Mouse (Mus musculus) CH12.LX (cell line): Measurements from ENCODE around the gene Supv3l1. TPM values are rescaled to one million over a fixed set of nuclear protein-coding genes. Genes with fewer than 3 reads are reported as not detected.

ENCODE experiments used
- DNase-seq: peaks from one replicate; pipeline ENCODE4 v3.0.0-alpha.2; 2013; ENCODE audit errors: extremely low read depth
- H3K27ac ChIP-seq: 2 replicates; pipeline ENCODE4 v1.5.1; 2012; ENCODE audit warnings: low read depth, mild to moderate bottlenecking, control low read depth, moderate library complexity; ENCODE audit not compliant: insufficient read depth
- H3K27me3 ChIP-seq: replicated peaks from 2 replicates; pipeline ENCODE3; 2012; ENCODE audit warnings: inconsistent platforms
- H3K36me3 ChIP-seq, 2 experiments: replicated peaks in 1 of 2; 2 replicates each; pipeline versions ENCODE3 to v1.6.1; 2012; ENCODE audit warnings: inconsistent platforms in 1 of 2, low read length in 1 of 2, mild to moderate bottlenecking in 1 of 2, mixed read lengths in 1 of 2, moderate library complexity in 1 of 2; ENCODE audit not compliant: control insufficient read depth in 1 of 2, insufficient read depth in 1 of 2
- H3K4me1 ChIP-seq, 2 experiments: 2 replicates each; pipeline ENCODE4 v1.6.1; 2012; ENCODE audit warnings: inconsistent platforms in 1 of 2, moderate library complexity in 1 of 2; ENCODE audit not compliant: insufficient read depth in 2 of 2, control insufficient read depth in 1 of 2
- H3K4me2 ChIP-seq: 2 replicates; pipeline ENCODE4 v1.6.1; 2012; ENCODE audit warnings: low read depth, mild to moderate bottlenecking, control low read depth; ENCODE audit not compliant: poor library complexity, insufficient read depth, severe bottlenecking
- H3K4me3 ChIP-seq, 3 experiments: fragments of 150-350 bp in 1 of 3; sonication (generic) in 1 of 3; replicated peaks in 1 of 3; 2 replicates each; pipeline versions ENCODE3 to v1.5.1; 2011 to 2012; ENCODE audit warnings: low read depth in 2 of 3, low read length in 2 of 3, mild to moderate bottlenecking in 2 of 3, moderate library complexity in 2 of 3, control low read depth in 1 of 3, improper control_type of control experiment in 1 of 3, inconsistent platforms in 1 of 3, mixed read lengths in 1 of 3; ENCODE audit not compliant: poor library complexity in 1 of 3
- H3K79me2 ChIP-seq: replicated peaks from 2 replicates; pipeline ENCODE4 v1.6.1; 2012; ENCODE audit warnings: mild to moderate bottlenecking, moderate library complexity; ENCODE audit not compliant: control insufficient read depth, poor library complexity, insufficient read depth, severe bottlenecking; ENCODE audit errors: extremely low read depth
- H3K9ac ChIP-seq: 2 replicates; pipeline ENCODE4 v1.6.1; 2012; ENCODE audit warnings: low read depth, mild to moderate bottlenecking, control low read depth, moderate library complexity; ENCODE audit not compliant: insufficient read depth
- H3K9me3 ChIP-seq: replicated peaks from 2 replicates; pipeline ENCODE3; 2012; ENCODE audit warnings: low read length, inconsistent platforms, mixed read lengths
- GABPA ChIP-seq: IDR thresholded peaks from 2 replicates; pipeline ENCODE4 v1.6.1; 2012; ENCODE audit warnings: low read depth, low read length, improper control_type of control experiment, inconsistent platforms; ENCODE audit not compliant: insufficient replicate concordance
- JUN ChIP-seq: IDR thresholded peaks from 2 replicates; pipeline ENCODE4 v1.6.1; 2011; ENCODE audit warnings: low read depth, mild to moderate bottlenecking, low read length, improper control_type of control experiment, moderate library complexity; ENCODE audit not compliant: insufficient read depth
- MAX ChIP-seq: IDR thresholded peaks from 2 replicates; pipeline ENCODE4 v1.6.1; 2011; ENCODE audit warnings: low read length, improper control_type of control experiment
- MAZ ChIP-seq: IDR thresholded peaks from 2 replicates; pipeline ENCODE4 v1.6.1; 2012; ENCODE audit warnings: low read depth, mild to moderate bottlenecking, inconsistent platforms, low read length, improper control_type of control experiment, moderate library complexity
- MXI1 ChIP-seq: IDR thresholded peaks from 2 replicates; pipeline ENCODE4 v1.6.1; 2011; ENCODE audit warnings: mild to moderate bottlenecking, low read depth, low read length, improper control_type of control experiment
- NRF1 ChIP-seq: IDR thresholded peaks from 2 replicates; pipeline ENCODE4 v1.6.1; 2014; ENCODE audit warnings: low read depth, mild to moderate bottlenecking, inconsistent platforms, low read length, improper control_type of control experiment, moderate library complexity
- POLR2A ChIP-seq: IDR thresholded peaks from 2 replicates; pipeline ENCODE4 v1.6.1; 2011; ENCODE audit warnings: low read depth, mild to moderate bottlenecking, improper control_type of control experiment, low read length
- POLR2AphosphoS2 ChIP-seq: IDR thresholded peaks from 2 replicates; pipeline ENCODE4 v1.6.1; 2011; ENCODE audit warnings: low read depth, low read length, improper control_type of control experiment
- RAD21 ChIP-seq: IDR thresholded peaks from 2 replicates; pipeline ENCODE4 v1.6.1; 2011; ENCODE audit warnings: low read depth, mild to moderate bottlenecking, low read length, improper control_type of control experiment, moderate library complexity
- SIN3A ChIP-seq: IDR thresholded peaks from 2 replicates; pipeline ENCODE4 v1.6.1; 2012; ENCODE audit warnings: low read length, improper control_type of control experiment, inconsistent platforms
- SMC3 ChIP-seq: IDR thresholded peaks from 2 replicates; pipeline ENCODE4 v1.6.1; 2011; ENCODE audit warnings: low read depth, low read length, improper control_type of control experiment
- TBP ChIP-seq: conservative IDR thresholded peaks from 2 replicates; pipeline ENCODE4 v1.6.1; 2011; ENCODE audit warnings: low read depth, low read length, improper control_type of control experiment
- TCF12 ChIP-seq: IDR thresholded peaks from 2 replicates; pipeline ENCODE4 v1.6.1; 2014; ENCODE audit warnings: low read depth, mild to moderate bottlenecking, inconsistent platforms, low read length, improper control_type of control experiment
- UBTF ChIP-seq: IDR thresholded peaks from 2 replicates; pipeline ENCODE4 v1.6.1; 2012; ENCODE audit warnings: low read depth, mild to moderate bottlenecking, inconsistent platforms, low read length, improper control_type of control experiment, moderate library complexity
- ZMIZ1 ChIP-seq: IDR thresholded peaks from 2 replicates; pipeline ENCODE4 v1.6.1; 2012; ENCODE audit warnings: low read depth, mild to moderate bottlenecking, inconsistent platforms, low read length, improper control_type of control experiment
- ZNF384 ChIP-seq: IDR thresholded peaks from 2 replicates; pipeline ENCODE4 v1.6.1; 2012; ENCODE audit warnings: low read depth, low read length, improper control_type of control experiment, inconsistent platforms
- dilution Hi-C: fragments of 300-500 bp; cut with MboI; formaldehyde crosslinking; loops from 2 replicates; pipeline ENCODE4 v1.14.3; 2020; ENCODE audit warnings: low sequenced_read_pairs; ENCODE audit not compliant: extremely low pct_unique_long_range_greater_than_20kb, extremely low pct_ligation_motif_present
- in situ Hi-C: fragments of 300-500 bp; cut with MboI; formaldehyde crosslinking; loops from 3 replicates; pipeline ENCODE4 v1.14.3; 2019; ENCODE audit warnings: low sequenced_read_pairs, low pct_ligation_motif_present, low pct_unique_long_range_greater_than_20kb, mixed read lengths
- polyA plus RNA-seq: library from polyadenylated mRNA; unstranded; fragments of >175 nt; gene quantifications from 2 replicates; pipeline ENCODE4 v1.2.1, GENCODE M21; 2012; ENCODE audit warnings: low read depth; ENCODE audit not compliant: insufficient read length
- total RNA-seq, 2 experiments: library from RNA; depleted of rRNA; stranded (reverse); fragments of 300-350 nt in 1 of 2; fragments of >200 nt in 1 of 2; gene quantifications; 2 replicates each; pipeline ENCODE4 v1.2.3; 2012 to 2014

Supv3l1 gene
- total and polyA plus RNA-seq, 3 experiments = 41.5 to 69.3 (median 62.0) TPM

DNA sequence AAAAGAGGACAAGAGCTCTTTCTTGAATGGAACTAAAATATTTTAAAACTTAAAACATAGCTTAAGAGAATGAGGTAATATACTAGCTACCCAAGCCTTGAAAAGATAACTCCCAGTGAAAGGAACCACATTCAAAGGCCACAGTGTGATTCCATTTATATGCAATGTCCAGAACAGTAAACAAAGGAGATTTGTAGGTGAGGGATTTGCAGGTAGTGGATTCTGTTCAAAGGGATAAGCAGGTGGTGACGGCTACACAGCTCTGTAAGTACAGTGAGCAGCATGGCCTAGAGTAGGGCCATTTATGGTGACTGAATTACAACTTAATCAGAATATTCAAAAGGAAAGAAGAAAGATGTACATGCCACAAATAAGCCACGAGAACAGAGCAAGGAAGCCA lies 27.4 kb upstream of the Supv3l1 start:
- TF ChIP-seq SIN3A = no peak
- TF ChIP-seq SMC3 = no peak
- no peak for TF ChIP-seq RAD21
- no peak for TF ChIP-seq JUN
- TF ChIP-seq UBTF = no peak
- TF ChIP-seq POLR2A = no peak
- no peak for TF ChIP-seq MAX
- TF ChIP-seq MXI1 = no peak
- no peak for TF ChIP-seq ZNF384
- TF ChIP-seq NRF1 = no peak
- no peak for TF ChIP-seq MAZ
- no peak for TF ChIP-seq ZMIZ1
- TF ChIP-seq TCF12 = no peak
- no peaks in the 10 kb centered on the region for H3K4me1 ChIP-seq
- in situ Hi-C loops (no loop called here), dilution Hi-C loops (no loop called here)
- no peaks in the 10 kb centered on the region for H3K9me3 ChIP-seq
- no peak for DNase-seq
- peaks cover 6 to 33% of the 10 kb centered on the region in 2 experiments for H3K36me3 ChIP-seq
- no peak overlapping the region for H3K27ac ChIP-seq
- no peak overlapping the region for H3K4me3 ChIP-seq
- no peak overlapping the region for H3K4me2 ChIP-seq
- H3K79me2 ChIP-seq = peaks cover 14% of the 10 kb centered on the region
- H3K27me3 ChIP-seq = no peaks in the 10 kb centered on the region
- H3K9ac ChIP-seq = no peak overlapping the region

DNA sequence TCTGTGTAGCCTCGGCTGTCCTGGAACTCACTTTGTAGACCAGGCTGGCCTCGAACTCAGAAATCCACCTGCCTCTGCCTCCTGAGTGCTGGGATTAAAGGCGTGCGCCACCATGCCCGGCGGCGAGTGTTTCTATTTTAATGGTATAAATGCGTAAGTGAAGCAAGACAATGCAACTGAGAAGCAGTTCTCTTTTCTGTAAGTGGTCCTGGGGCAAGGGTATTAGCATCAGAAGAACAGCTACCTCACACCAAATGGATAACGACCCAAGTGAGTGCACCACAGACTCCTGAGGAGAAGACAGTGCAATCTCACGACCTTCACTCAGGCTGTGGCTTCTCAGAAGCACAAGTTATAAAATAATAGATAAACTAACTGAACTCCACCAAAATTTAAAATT lies 25.4 kb upstream of the Supv3l1 start:
- H3K4me3 ChIP-seq = no peak overlapping the region
- H3K36me3 ChIP-seq = peaks cover 6 to 37% of the 10 kb centered on the region in 2 experiments
- H3K79me2 ChIP-seq = peaks cover 9% of the 10 kb centered on the region; the same call in 1 of the 2 replicates
- in situ Hi-C loops (no loop called here), dilution Hi-C loops (no loop called here)
- no peaks in the 10 kb centered on the region for H3K27me3 ChIP-seq
- H3K9me3 ChIP-seq = no peaks in the 10 kb centered on the region
- no peak overlapping the region for H3K27ac ChIP-seq
- no peak overlapping the region for H3K9ac ChIP-seq
- H3K4me2 ChIP-seq = no peak overlapping the region
- H3K4me1 ChIP-seq = no peaks in the 10 kb centered on the region
- TF ChIP-seq MAZ (no peak), UBTF (no peak), SMC3 (no peak), GABPA (no peak), TBP (no peak), ZMIZ1 (no peak), POLR2AphosphoS2 (no peak)
- TF ChIP-seq, all 38 proteins: peak for 0
- DNase-seq = no peak
